Comparison of ENCODE assay signal across 15 mouse cellular contexts in genomic region chr3:154177665-154178305, GRCm38 (mm10).
DNase-seq lines count a peak whose midpoint lies in the region; ATAC-seq and TF ChIP-seq lines count a peak whose summit lies in the region.
"Had no signal": no experiment of that assay in that cellular context is flagged by ENCODE, and none has a peak within 500 bp of the region (broad histone marks: within the 10 kb centered on the region; RNA-seq: fewer than 3 reads in every experiment).

No protein-coding gene starts in this region.

- no peak overlapping the region for H3K9ac ChIP-seq in hindbrain, postnatal 0 days (replicated peaks; ENCODE audit: low read length)
- H3K9ac ChIP-seq in hindbrain, embryonic 14.5 days: no peak overlapping the region
- H3K9ac ChIP-seq in liver, embryonic 12.5 days: no peak overlapping the region
- H3K9ac ChIP-seq: limb, embryonic 15.5 days; midbrain, embryonic 12.5 days; neural tube, embryonic 13.5 days; stomach, embryonic 15.5 days had no signal

- intact Hi-C loops in left cerebral cortex, postnatal 4 days (cut with DNase I): no loop called here

- 72% methylated on average over 8 of the region's 8 CpGs for whole genome bisulfite sequencing in hindbrain, postnatal 0 days
- 76% methylated on average over 8 of the region's 8 CpGs for WGBS in hindbrain, embryonic 14.5 days
- WGBS in liver, embryonic 12.5 days (ENCODE audit: insufficient replicate concordance): 20% methylated on average over 8 of the region's 8 CpGs

- no peaks in the 10 kb centered on the region; the same call in 1 of the 2 replicates for H3K4me1 ChIP-seq in hindbrain, postnatal 0 days (ENCODE audit: insufficient read depth, low read length)
- H3K4me1 ChIP-seq in hindbrain, embryonic 14.5 days (replicated peaks; ENCODE audit: control insufficient read depth, insufficient read depth, low read length): no peaks in the 10 kb centered on the region
- 0 out of 2 replicates have a peak, but pooled peaks cover 6% of the 10 kb centered on the region for H3K4me1 ChIP-seq in liver, embryonic 12.5 days
- H3K4me1 ChIP-seq: limb, embryonic 15.5 days; stomach, embryonic 15.5 days had no signal

- H3K4me3 ChIP-seq in hindbrain, postnatal 0 days (ENCODE audit: low read length): no peak overlapping the region
- H3K4me3 ChIP-seq in hindbrain, embryonic 14.5 days (replicated peaks; ENCODE audit: low read length): no peak overlapping the region
- H3K4me3 ChIP-seq in liver, embryonic 12.5 days: no peak overlapping the region
- H3K4me3 ChIP-seq: limb, embryonic 15.5 days; midbrain, embryonic 12.5 days; neural tube, embryonic 13.5 days; stomach, embryonic 15.5 days had no signal

- H3K4me2 ChIP-seq in hindbrain, postnatal 0 days (ENCODE audit: low read depth, low read length): no peak overlapping the region
- no peak overlapping the region for H3K4me2 ChIP-seq in hindbrain, embryonic 14.5 days (replicated peaks)
- no peak overlapping the region for H3K4me2 ChIP-seq in liver, embryonic 12.5 days
- H3K4me2 ChIP-seq: limb, embryonic 15.5 days; midbrain, embryonic 12.5 days; neural tube, embryonic 13.5 days; stomach, embryonic 15.5 days had no signal

- no peaks in the 10 kb centered on the region for H3K36me3 ChIP-seq in hindbrain, postnatal 0 days (ENCODE audit: insufficient read depth, low read length)
- no peaks in the 10 kb centered on the region for H3K36me3 ChIP-seq in hindbrain, embryonic 14.5 days (replicated peaks; ENCODE audit: control insufficient read depth, insufficient read depth)
- no peaks in the 10 kb centered on the region for H3K36me3 ChIP-seq in liver, embryonic 12.5 days
- H3K36me3 ChIP-seq: limb, embryonic 15.5 days; midbrain, embryonic 12.5 days; neural tube, embryonic 13.5 days; stomach, embryonic 15.5 days had no signal

- ATAC-seq in hindbrain, postnatal 0 days: 0 out of 2 replicates have a peak, but pooled peaks have one; percentile 33
- ATAC-seq in hindbrain, embryonic 14.5 days (ENCODE audit: low FRiP score): no peak
- 0 out of 2 replicates have a peak, but pooled peaks have one; percentile 30 for ATAC-seq in liver, embryonic 12.5 days

- no peaks in the 10 kb centered on the region for H3K9me3 ChIP-seq in hindbrain, postnatal 0 days (ENCODE audit: low read length)
- no peaks in the 10 kb centered on the region; the same call in 1 of the 2 replicates for H3K9me3 ChIP-seq in hindbrain, embryonic 14.5 days (ENCODE audit: control insufficient read depth, low read length)
- no peaks in the 10 kb centered on the region for H3K9me3 ChIP-seq in liver, embryonic 12.5 days (replicated peaks)
- H3K9me3 ChIP-seq: limb, embryonic 15.5 days; midbrain, embryonic 12.5 days; stomach, embryonic 15.5 days had no signal

- TF ChIP-seq CTCF in hindbrain, postnatal 0 days (IDR thresholded peaks at IDR 0.05; ENCODE audit: low read depth): no peak

- no peaks in the 10 kb centered on the region for H3K27me3 ChIP-seq in hindbrain, postnatal 0 days (ENCODE audit: insufficient read depth, low read length)
- no peaks in the 10 kb centered on the region for H3K27me3 ChIP-seq in hindbrain, embryonic 14.5 days (ENCODE audit: control insufficient read depth, insufficient read depth, low read length)
- peaks cover 6% of the 10 kb centered on the region; the same call in 1 of the 2 replicates for H3K27me3 ChIP-seq in liver, embryonic 12.5 days (replicated peaks)
- H3K27me3 ChIP-seq: limb, embryonic 15.5 days; neural tube, embryonic 13.5 days; stomach, embryonic 15.5 days had no signal

- no peak for DNase-seq in hindbrain, postnatal 0 days (ENCODE audit: low spot score)
- no peak for DNase-seq in hindbrain, embryonic 14.5 days (ENCODE audit: low spot score)
- DNase-seq in urinary bladder, postnatal 4 days (ENCODE audit: low spot score in 2 of 2): peak; percentile 10 to 49
- DNase-seq in urinary bladder, postnatal 10 days (ENCODE audit: low spot score): no peak
- no peak for DNase-seq in left cerebral cortex, postnatal 4 days
- DNase-seq in embryo, embryonic 11 days: no peak
- DNase-seq in right cerebral cortex, adult 18-20 months: no peak
- DNase-seq: cerebellum, postnatal 25 days; kidney, postnatal 14 days; right cerebral cortex, postnatal 25 days had no signal

- H3K27ac ChIP-seq in hindbrain, postnatal 0 days: no peak overlapping the region
- H3K27ac ChIP-seq in hindbrain, embryonic 14.5 days: no peak overlapping the region
- H3K27ac ChIP-seq in liver, embryonic 12.5 days: no peak overlapping the region
- H3K27ac ChIP-seq: limb, embryonic 15.5 days; midbrain, embryonic 12.5 days; neural tube, embryonic 13.5 days; stomach, embryonic 15.5 days had no signal

Comparison
In these comparisons a context has a peak if more than half of its experiments do, and no peak if none do; other contexts are left out.
1. DNase-seq: peak in urinary bladder, postnatal 4 days (2 of 2); none in hindbrain, postnatal 0 days (single experiment), hindbrain, embryonic 14.5 days (single experiment), urinary bladder, postnatal 10 days (single experiment), left cerebral cortex, postnatal 4 days (single experiment), embryo, embryonic 11 days (single experiment) and right cerebral cortex, adult 18-20 months (single experiment).